Mouse (Mus musculus) heart, postnatal 0 days (tissue): ENCODE measurements around the gene Xirp1. TPM values are rescaled to one million over a fixed set of nuclear protein-coding genes. Genes with fewer than 3 reads are reported as not detected.

ENCODE experiments used
- ATAC-seq: fragments of 200-750 bp; cut with Nextera tagmentation; 2 replicates; pipeline ENCODE4 v1.8.0; 2017; ENCODE audit warnings: low read depth, moderate number of reproducible peaks, moderate library complexity; ENCODE audit not compliant: insufficient read depth
- DNase-seq: peaks from one replicate; pipeline ENCODE4 v3.0.0-alpha.2; 2016; ENCODE audit warnings: low spot score
- H3K27ac ChIP-seq: fragments of 300-500 bp; sonication (generic); 2 replicates; pipeline ENCODE4 v1.5.1; 2014; ENCODE audit warnings: low read depth, mild to moderate bottlenecking
- H3K27me3 ChIP-seq: fragments of 300-500 bp; sonication (generic); 2 replicates; pipeline ENCODE4 v1.6.1; 2014; ENCODE audit warnings: low read length, mixed read lengths; ENCODE audit not compliant: control insufficient read depth, insufficient read depth
- H3K36me3 ChIP-seq: fragments of 300-500 bp; sonication (generic); replicated peaks from 2 replicates; pipeline ENCODE4 v1.6.1; 2014; ENCODE audit warnings: low read length, mixed read lengths; ENCODE audit not compliant: control insufficient read depth, insufficient read depth
- H3K4me1 ChIP-seq: fragments of 300-500 bp; sonication (generic); 2 replicates; pipeline ENCODE4 v1.6.1; 2014; ENCODE audit warnings: antibody characterized with exemption; ENCODE audit not compliant: control insufficient read depth, insufficient read depth
- H3K4me2 ChIP-seq: fragments of 300-500 bp; sonication (generic); 2 replicates; pipeline ENCODE4 v1.6.1; 2014; ENCODE audit warnings: low read depth, mild to moderate bottlenecking, low read length, moderate library complexity
- H3K4me3 ChIP-seq: fragments of 300-500 bp; sonication (generic); 2 replicates; pipeline ENCODE4 v1.5.1; 2014; ENCODE audit warnings: low read depth, low read length
- H3K9ac ChIP-seq: fragments of 300-500 bp; sonication (generic); replicated peaks from 2 replicates; pipeline ENCODE4 v1.6.1; 2014; ENCODE audit warnings: low read depth, low read length, mixed read lengths
- H3K9me3 ChIP-seq: fragments of 300-500 bp; sonication (generic); replicated peaks from 2 replicates; pipeline ENCODE4 v1.6.1; 2016; ENCODE audit warnings: low read length; ENCODE audit not compliant: control insufficient read depth
- CTCF ChIP-seq: IDR thresholded peaks from 2 replicates; pipeline ENCODE4 v1.5.1; 2016; ENCODE audit warnings: antibody characterized with exemption, control low read depth, low read depth
- EP300 ChIP-seq: IDR thresholded peaks from 2 replicates; pipeline ENCODE4 v1.6.1; 2016; ENCODE audit warnings: antibody characterized with exemption, low read depth
- WGBS: fragments of 180-500 bp; shearing (Covaris S2); extraction: QIAGEN DNeasy Blood & Tissue Kit; methylation state at CpG from one replicate; pipeline ENCODE4 v1.1.7; 2014; 5-methylcytosine and 5-hydroxymethylcytosine counted together
- polyA plus RNA-seq: library from polyadenylated mRNA; unstranded; fragments of >200 nt; fragmentation: Nextera tagmentation; extraction: Ambion mirVana; gene quantifications from 2 replicates; pipeline ENCODE4 v1.2.1, GENCODE M21; 2015
- total RNA-seq: library from RNA; depleted of rRNA; stranded (reverse); fragments of >200 nt; gene quantifications from 2 replicates; pipeline ENCODE4 v1.2.3, GENCODE M21; 2014; ENCODE audit warnings: low replicate concordance

Xirp1 gene
- total and polyA plus RNA-seq, 2 experiments from 2014 or later: 45.1 to 140 TPM

GRCm38 (mm10) chr9:119996080-119996479 lies 27.3 kb downstream of the Xirp1 start:
- Histone ChIP-seq H3K27me3 (no peaks in the 10 kb centered on the region), H3K4me1 (no peaks in the 10 kb centered on the region), H3K4me2 (no peak overlapping the region), H3K9me3 (no peaks in the 10 kb centered on the region), H3K9ac (no peak overlapping the region), H3K4me3 (no peak overlapping the region), H3K36me3 (no peaks in the 10 kb centered on the region), H3K27ac (no peak overlapping the region)
- 75% methylated on average over 4 of the region's 4 CpGs for WGBS
- no peak for TF ChIP-seq CTCF
- TF ChIP-seq EP300: no peak
- DNase-seq (no peak), ATAC-seq (no peak)

GRCm38 (mm10) chr9:119994207-119994606 lies 29.2 kb downstream of the Xirp1 start:
- WGBS: 51% methylated on average over 7 of the region's 7 CpGs

GRCm38 (mm10) chr9:119993092-119993844 lies 30.1 kb downstream of the Xirp1 start:
- no peaks in the 10 kb centered on the region for H3K36me3 ChIP-seq
- no peak for TF ChIP-seq EP300
- TF ChIP-seq CTCF: no peak
- 57% methylated on average over 10 of the region's 10 CpGs for WGBS
- no peaks in the 10 kb centered on the region for H3K9me3 ChIP-seq
- no peaks in the 10 kb centered on the region for H3K4me1 ChIP-seq
- H3K4me2 ChIP-seq: no peak overlapping the region
- H3K27me3 ChIP-seq: no peaks in the 10 kb centered on the region
- DNase-seq (no peak), ATAC-seq (no peak)
- H3K9ac ChIP-seq: no peak overlapping the region
- H3K4me3 ChIP-seq: no peak overlapping the region
- H3K27ac ChIP-seq: no peak overlapping the region

More at GRCm38 (mm10) chr9:119994207-119994606, 29.2 kb downstream of the Xirp1 start:
- Histone ChIP-seq H3K9me3 (no peaks in the 10 kb centered on the region), H3K27me3 (no peaks in the 10 kb centered on the region), H3K9ac (no peak overlapping the region), H3K36me3 (no peaks in the 10 kb centered on the region), H3K4me2 (no peak overlapping the region), H3K27ac (no peak overlapping the region), H3K4me3 (no peak overlapping the region), H3K4me1 (no peaks in the 10 kb centered on the region)
- TF ChIP-seq CTCF (no peak), EP300 (no peak)
- ATAC-seq: peak; percentile 20; the same call in 1 of the 2 replicates
- no peak for DNase-seq

- H3K4me2 ChIP-seq: no peak overlapping the region
- DNase-seq (no peak), ATAC-seq (no peak)
- WGBS: 33% methylated on average over 5 of the region's 5 CpGs
- no peak overlapping the region for H3K4me3 ChIP-seq
- no peaks in the 10 kb centered on the region for H3K4me1 ChIP-seq
- no peak for TF ChIP-seq CTCF
- no peaks in the 10 kb centered on the region for H3K27me3 ChIP-seq
- no peak overlapping the region for H3K9ac ChIP-seq
- H3K36me3 ChIP-seq: no peaks in the 10 kb centered on the region
- H3K27ac ChIP-seq: no peak overlapping the region
- H3K9me3 ChIP-seq: no peaks in the 10 kb centered on the region
Measured at GRCm38 (mm10) chr9:119991310-119991709, 32.1 kb downstream of the Xirp1 start.

GRCm38 (mm10) chr9:119988304-119988703 lies 35.1 kb downstream of the Xirp1 start:
- H3K36me3 ChIP-seq: no peaks in the 10 kb centered on the region
- no peak for ATAC-seq
- TF ChIP-seq CTCF (no peak), EP300 (no peak)
- peaks cover 7% of the 10 kb centered on the region; the same call in 1 of the 2 replicates for H3K4me1 ChIP-seq
- H3K9me3 ChIP-seq: no peaks in the 10 kb centered on the region
- no peak for DNase-seq
- no peak overlapping the region for H3K4me2 ChIP-seq
- no peak overlapping the region for H3K27ac ChIP-seq
- 56% methylated on average over 7 of the region's 7 CpGs for WGBS
- H3K4me3 ChIP-seq: no peak overlapping the region
- H3K27me3 ChIP-seq: no peaks in the 10 kb centered on the region
- H3K9ac ChIP-seq: no peak overlapping the region
